ENCODE assay signal across 33 mouse cellular contexts in genomic region chr1:107015210-107015609, GRCm38 (mm10). TPM values are rescaled to one million over a fixed set of nuclear protein-coding genes. Genes with fewer than 3 reads are reported as not detected.
DNase-seq lines count a peak whose midpoint lies in the region; ATAC-seq and TF ChIP-seq lines count a peak whose summit lies in the region.
"Had no signal": no experiment of that assay in that cellular context is flagged by ENCODE, and none has a peak within 500 bp of the region (broad histone marks: within the 10 kb centered on the region; RNA-seq: fewer than 3 reads in every experiment).

No protein-coding gene starts in this region.

- peaks cover 7% of the 10 kb centered on the region for H3K9me3 ChIP-seq in G1E (replicated peaks)
- H3K9me3 ChIP-seq: embryonic facial prominence, embryonic 10.5 days; embryonic facial prominence, embryonic 13.5 days; forebrain, embryonic 12.5 days; forebrain, embryonic 15.5 days; heart, embryonic 10.5 days; hindbrain, embryonic 12.5 days; hindbrain, embryonic 15.5 days had no signal

- no peaks in the 10 kb centered on the region for H3K4me1 ChIP-seq in G1E (ENCODE audit: insufficient read depth, low read depth, low read length)
- H3K4me1 ChIP-seq: embryonic facial prominence, embryonic 10.5 days; embryonic facial prominence, embryonic 13.5 days; forebrain, embryonic 12.5 days; forebrain, embryonic 15.5 days; heart, embryonic 10.5 days; hindbrain, embryonic 12.5 days; hindbrain, embryonic 15.5 days had no signal

- H3K4me3 ChIP-seq in gastrocnemius, adult 2 months, result no peak overlapping the region
- 0 out of 2 replicates have a peak overlapping the region, but pooled peaks have one; percentile 9 for H3K4me3 ChIP-seq in G1E (ENCODE audit: low read depth, low read length)
- H3K4me3 ChIP-seq: embryonic facial prominence, embryonic 10.5 days; embryonic facial prominence, embryonic 13.5 days; erythroblast, embryonic 14.5 days; forebrain, embryonic 12.5 days; forebrain, embryonic 15.5 days; heart, adult 2 months; heart, embryonic 10.5 days; hindbrain, embryonic 12.5 days; hindbrain, embryonic 15.5 days had no signal

- no peak overlapping the region for H3K27ac ChIP-seq in gastrocnemius, adult 2 months
- H3K27ac ChIP-seq: embryonic facial prominence, embryonic 10.5 days; embryonic facial prominence, embryonic 13.5 days; forebrain, embryonic 12.5 days; forebrain, embryonic 15.5 days; heart, adult 2 months; heart, embryonic 10.5 days; hindbrain, embryonic 12.5 days; hindbrain, embryonic 15.5 days had no signal

- intact Hi-C loops in gastrocnemius, adult 2 months (cut with DNase I), result no loop called here

- H3K27me3 ChIP-seq in G1E (ENCODE audit: insufficient read depth, low read length), result no peaks in the 10 kb centered on the region
- H3K27me3 ChIP-seq: embryonic facial prominence, embryonic 13.5 days; forebrain, embryonic 12.5 days; forebrain, embryonic 15.5 days; hindbrain, embryonic 12.5 days; hindbrain, embryonic 15.5 days had no signal

- H3K36me3 ChIP-seq in G1E (replicated peaks), result no peaks in the 10 kb centered on the region
- H3K36me3 ChIP-seq: embryonic facial prominence, embryonic 10.5 days; embryonic facial prominence, embryonic 13.5 days; forebrain, embryonic 12.5 days; forebrain, embryonic 15.5 days; heart, embryonic 10.5 days; hindbrain, embryonic 12.5 days; hindbrain, embryonic 15.5 days had no signal

- DNase-seq in gastrocnemius, adult 2 months, result peak; percentile 14
- no peak for DNase-seq in gastrocnemius, adult 8-10 months (ENCODE audit: low spot score in 2 of 2)
- DNase-seq in 3134 (ENCODE audit: extremely low read depth, insufficient read length, low spot score) (peak; percentile 5), G1E (ENCODE audit: low spot score) (no peak), liver (no peak)
- DNase-seq in spleen, adult 18-20 months, result no peak
- DNase-seq: cerebellum, adult 11 months; gastrocnemius, postnatal 14 days; heart, adult 2 months had no signal

- ATAC-seq in G1E (ENCODE audit: extremely low read depth, insufficient number of reproducible peaks, low FRiP score, poor library complexity, severe bottlenecking), result no peak
- 0 out of 2 replicates have a peak, but pooled peaks have one; percentile 20 for ATAC-seq in megakaryocyte progenitor cell, adult 5-6 weeks (replicated peaks; ENCODE audit: poor library complexity)
- ATAC-seq: CD4-positive, CD25-positive, alpha-beta regulatory T cell, adult 4 months; forebrain, embryonic 15.5 days; Patski had no signal

- TF ChIP-seq CTCF in gastrocnemius, adult 2 months (IDR thresholded peaks at IDR 0.05), result no peak
- TF ChIP-seq CTCF in G1E (IDR thresholded peaks at IDR 0.05; ENCODE audit: low read depth, low read length), result no peak

RNA-seq across cellular contexts. Expression of gene Serpinb13, which starts 34.4 kb away (rescaled TPM):
- total RNA-seq in gastrocnemius, adult 2 months (2021), result not detected
- not detected for total RNA-seq in gastrocnemius, adult 8-10 months (2022)
- total RNA-seq in G1E (2014; fragmentation: Nextera tagmentation) (not detected in 2 replicates), G1E (2017) (not detected in 2 replicates)
- polyA plus RNA-seq in G1E (2012), result not detected in 2 replicates
- total RNA-seq in megakaryocyte progenitor cell, adult 5-6 weeks (2015), result not detected in 2 replicates
- not detected in 2 replicates for total RNA-seq in megakaryocyte progenitor cell, adult 5-6 weeks (2017)
- total RNA-seq: adrenal gland, adult 18-20 months; adrenal gland, postnatal 14 days; adrenal gland, postnatal 4 days; ES-E14; gastrocnemius, postnatal 14 days; gastrocnemius, postnatal 4 days; heart, adult 2 months; heart, postnatal 25 days; hematopoietic stem cell, adult 5-6 weeks had no signal
- polyA plus RNA-seq: C2C12; CD4-positive, CD25-positive, alpha-beta regulatory T cell, adult 4 months; cerebellum, adult 2 months; cortical plate, adult 2 months; embryonic facial prominence, embryonic 10.5 days; embryonic facial prominence, embryonic 13.5 days; forebrain, embryonic 12.5 days; forebrain, embryonic 15.5 days; heart, adult 2 months; heart, embryonic 10.5 days; heart, embryonic 14.5 days; heart, postnatal 0 days; hindbrain, embryonic 12.5 days; hindbrain, embryonic 15.5 days; intestine, embryonic 14.5 days; Patski had no signal

RNA-seq across cellular contexts. Expression of gene Serpinb3a, which starts 36.9 kb away (rescaled TPM):
- total RNA-seq in gastrocnemius, adult 2 months (2021), result not detected
- total RNA-seq in gastrocnemius, adult 8-10 months (2022), result not detected
- total RNA-seq in G1E (2014; fragmentation: Nextera tagmentation) (not detected in 2 replicates), G1E (2017) (not detected in 2 replicates)
- polyA plus RNA-seq in G1E (2012), result not detected in 2 replicates
- total RNA-seq in megakaryocyte progenitor cell, adult 5-6 weeks (2015), result not detected in 2 replicates
- not detected in 2 replicates for total RNA-seq in megakaryocyte progenitor cell, adult 5-6 weeks (2017)
- total RNA-seq: adrenal gland, adult 18-20 months; adrenal gland, postnatal 14 days; adrenal gland, postnatal 4 days; ES-E14; gastrocnemius, postnatal 14 days; gastrocnemius, postnatal 4 days; heart, adult 2 months; heart, postnatal 25 days; hematopoietic stem cell, adult 5-6 weeks had no signal
- polyA plus RNA-seq: C2C12; CD4-positive, CD25-positive, alpha-beta regulatory T cell, adult 4 months; cerebellum, adult 2 months; cortical plate, adult 2 months; embryonic facial prominence, embryonic 10.5 days; erythroblast, embryonic 14.5 days; forebrain, embryonic 12.5 days; forebrain, embryonic 15.5 days; heart, adult 2 months; heart, embryonic 10.5 days; heart, embryonic 14.5 days; heart, postnatal 0 days; hindbrain, embryonic 12.5 days; hindbrain, embryonic 15.5 days; intestine, embryonic 14.5 days; Patski had no signal

Comparison
In these comparisons a context has a peak if more than half of its experiments do, and no peak if none do; other contexts are left out.
1. DNase-seq: peak in gastrocnemius, adult 2 months (single experiment) and 3134 (single experiment); none in gastrocnemius, adult 8-10 months (0 of 2), G1E (single experiment), liver (single experiment) and spleen, adult 18-20 months (0 of 2).